ENCODE assay signal across 24 mouse cellular contexts in the genomic region with DNA sequence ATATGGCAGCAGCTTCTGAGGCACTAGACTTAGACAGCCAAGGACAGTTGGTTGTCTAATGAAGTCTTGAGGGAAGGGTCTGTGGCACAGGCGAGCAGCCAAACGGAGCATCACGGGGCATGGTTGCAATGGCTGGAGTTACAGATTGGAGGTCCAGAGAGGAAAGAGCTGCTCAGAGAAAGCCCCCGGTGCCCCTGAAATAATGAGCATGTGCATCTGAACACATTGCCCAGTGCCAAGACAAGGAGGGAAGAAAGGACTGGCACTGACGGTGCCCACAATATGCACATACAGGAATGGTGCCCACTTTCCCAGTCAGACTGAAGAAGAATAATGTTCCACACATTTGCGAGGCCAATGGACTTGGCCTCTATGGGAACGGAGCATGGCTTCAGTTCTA.
A peak's percentile ranks its signal among the peaks of the same experiment; 100 is the strongest.
DNase-seq lines count a peak whose midpoint lies in the region; ATAC-seq and TF ChIP-seq lines count a peak whose summit lies in the region.
"Had no signal": no experiment of that assay in that cellular context is flagged by ENCODE, and none has a peak within 500 bp of the region (broad histone marks: within the 10 kb centered on the region; RNA-seq: fewer than 3 reads in every experiment).

No protein-coding gene starts in this region.

- 0 out of 2 replicates have a peak overlapping the region, but pooled peaks have one; percentile 20 for H3K27ac ChIP-seq in hindbrain, embryonic 15.5 days (replicated peaks)
- no peak overlapping the region for H3K27ac ChIP-seq in hindbrain, embryonic 11.5 days (ENCODE audit: low read depth, low read length)
- no peak overlapping the region for H3K27ac ChIP-seq in midbrain, postnatal 0 days (ENCODE audit: low read depth, low read length)
- H3K27ac ChIP-seq in midbrain, embryonic 11.5 days (ENCODE audit: low read depth, low read length), result no peak overlapping the region
- H3K27ac ChIP-seq in forebrain, embryonic 14.5 days (ENCODE audit: low read depth, low read length), result peak overlapping the region; percentile 85
- H3K27ac ChIP-seq: embryonic facial prominence, embryonic 15.5 days; heart, embryonic 10.5 days; intestine, embryonic 15.5 days; limb, embryonic 12.5 days; liver, embryonic 12.5 days; neural tube, embryonic 12.5 days had no signal

- no peak for TF ChIP-seq CTCF in midbrain, postnatal 0 days (IDR thresholded peaks at IDR 0.05)

- no peak for DNase-seq in hindbrain, embryonic 11.5 days (ENCODE audit: low spot score)
- DNase-seq in midbrain, postnatal 0 days (ENCODE audit: low spot score), result peak; percentile 59
- DNase-seq in midbrain, embryonic 11.5 days (ENCODE audit: low spot score, missing footprints), result no peak
- peak; percentile 72 for DNase-seq in forebrain, embryonic 14.5 days (ENCODE audit: low spot score)
- no peak for DNase-seq in c-Kit-positive CD71-positive TER-119-positive erythroid progenitor cells, embryonic 14.5 days (ENCODE audit: low spot score)
- DNase-seq in right cerebral cortex, postnatal 14 days, result no peak
- DNase-seq: adrenal gland, adult 2 months; B cell, adult 2 months; cerebellum, adult 18-20 months; gastrocnemius, postnatal 10 days; heart, postnatal 4 days; kidney, adult 8-10 months; kidney, postnatal 10 days; lung, adult 18-20 months; lung, postnatal 10 days had no signal

- no peak overlapping the region for H3K4me2 ChIP-seq in hindbrain, embryonic 15.5 days
- H3K4me2 ChIP-seq in hindbrain, embryonic 11.5 days (replicated peaks; ENCODE audit: low read depth, low read length), result no peak overlapping the region
- H3K4me2 ChIP-seq in midbrain, postnatal 0 days (ENCODE audit: low read depth, low read length, poor library complexity, severe bottlenecking), result no peak overlapping the region
- no peak overlapping the region for H3K4me2 ChIP-seq in midbrain, embryonic 11.5 days
- no peak overlapping the region for H3K4me2 ChIP-seq in forebrain, embryonic 14.5 days (ENCODE audit: low read length)
- H3K4me2 ChIP-seq: embryonic facial prominence, embryonic 15.5 days; intestine, embryonic 15.5 days; limb, embryonic 12.5 days; liver, embryonic 12.5 days; neural tube, embryonic 12.5 days had no signal

- H3K4me3 ChIP-seq in hindbrain, embryonic 15.5 days, result no peak overlapping the region
- H3K4me3 ChIP-seq in hindbrain, embryonic 11.5 days (ENCODE audit: low read depth, low read length), result no peak overlapping the region
- H3K4me3 ChIP-seq in midbrain, postnatal 0 days (ENCODE audit: low read depth, low read length), result no peak overlapping the region
- H3K4me3 ChIP-seq in midbrain, embryonic 11.5 days (ENCODE audit: low read depth, low read length), result no peak overlapping the region
- no peak overlapping the region for H3K4me3 ChIP-seq in forebrain, embryonic 14.5 days (ENCODE audit: low read depth, low read length)
- H3K4me3 ChIP-seq: embryonic facial prominence, embryonic 15.5 days; heart, embryonic 10.5 days; intestine, embryonic 15.5 days; limb, embryonic 12.5 days; liver, embryonic 12.5 days; midbrain, embryonic 10.5 days; neural tube, embryonic 12.5 days had no signal

- peak; percentile 32 for ATAC-seq in hindbrain, embryonic 15.5 days (ENCODE audit: low FRiP score, low read depth)
- no peak for ATAC-seq in hindbrain, embryonic 11.5 days (ENCODE audit: low FRiP score)
- ATAC-seq in midbrain, postnatal 0 days (ENCODE audit: low FRiP score), result no peak
- no peak for ATAC-seq in midbrain, embryonic 11.5 days (ENCODE audit: low FRiP score)
- peak; percentile 2; the same call in 1 of the 2 replicates for ATAC-seq in forebrain, embryonic 14.5 days
- ATAC-seq: intestine, embryonic 15.5 days; liver, embryonic 12.5 days had no signal

- no peaks in the 10 kb centered on the region; the same call in 1 of the 2 replicates for H3K27me3 ChIP-seq in hindbrain, embryonic 15.5 days
- no peaks in the 10 kb centered on the region for H3K27me3 ChIP-seq in hindbrain, embryonic 11.5 days (ENCODE audit: control insufficient read depth, insufficient read depth, low read length)
- H3K27me3 ChIP-seq in midbrain, postnatal 0 days (ENCODE audit: insufficient read depth, low read length), result no peaks in the 10 kb centered on the region
- H3K27me3 ChIP-seq in midbrain, embryonic 11.5 days (ENCODE audit: control insufficient read depth, insufficient read depth, low read length), result no peaks in the 10 kb centered on the region
- no peaks in the 10 kb centered on the region for H3K27me3 ChIP-seq in forebrain, embryonic 14.5 days (replicated peaks; ENCODE audit: control insufficient read depth, insufficient read depth, low read length)
- H3K27me3 ChIP-seq: embryonic facial prominence, embryonic 15.5 days; intestine, embryonic 15.5 days; limb, embryonic 12.5 days; liver, embryonic 12.5 days; neural tube, embryonic 12.5 days had no signal

- H3K9ac ChIP-seq in hindbrain, embryonic 15.5 days, result no peak overlapping the region
- no peak overlapping the region for H3K9ac ChIP-seq in hindbrain, embryonic 11.5 days (ENCODE audit: low read depth, low read length)
- H3K9ac ChIP-seq in midbrain, postnatal 0 days (replicated peaks; ENCODE audit: low read length, poor library complexity, severe bottlenecking), result no peak overlapping the region
- H3K9ac ChIP-seq in midbrain, embryonic 11.5 days (ENCODE audit: low read length), result no peak overlapping the region
- H3K9ac ChIP-seq in forebrain, embryonic 14.5 days (ENCODE audit: low read length), result no peak overlapping the region
- H3K9ac ChIP-seq: embryonic facial prominence, embryonic 15.5 days; intestine, embryonic 15.5 days; limb, embryonic 12.5 days; liver, embryonic 12.5 days; neural tube, embryonic 12.5 days had no signal

- peaks cover 48% of the 10 kb centered on the region for H3K4me1 ChIP-seq in hindbrain, embryonic 15.5 days (replicated peaks)
- H3K4me1 ChIP-seq in hindbrain, embryonic 11.5 days (replicated peaks; ENCODE audit: control insufficient read depth, insufficient read depth, low read length), result peaks cover 9% of the 10 kb centered on the region
- peaks cover 19% of the 10 kb centered on the region for H3K4me1 ChIP-seq in midbrain, postnatal 0 days (ENCODE audit: insufficient read depth, low read length)
- peaks cover 12% of the 10 kb centered on the region for H3K4me1 ChIP-seq in midbrain, embryonic 11.5 days (ENCODE audit: control insufficient read depth, insufficient read depth, low read length)
- H3K4me1 ChIP-seq in forebrain, embryonic 14.5 days (ENCODE audit: control insufficient read depth, insufficient read depth, low read length), result peaks cover 52% of the 10 kb centered on the region
- H3K4me1 ChIP-seq: heart, embryonic 10.5 days; intestine, embryonic 15.5 days; limb, embryonic 12.5 days; liver, embryonic 12.5 days had no signal

- H3K36me3 ChIP-seq in hindbrain, embryonic 15.5 days, result no peaks in the 10 kb centered on the region
- H3K36me3 ChIP-seq in hindbrain, embryonic 11.5 days (ENCODE audit: control insufficient read depth, insufficient read depth, low read length), result no peaks in the 10 kb centered on the region
- H3K36me3 ChIP-seq in midbrain, postnatal 0 days (ENCODE audit: insufficient read depth, low read length), result peaks cover 5% of the 10 kb centered on the region; the same call in 1 of the 2 replicates
- no peaks in the 10 kb centered on the region for H3K36me3 ChIP-seq in midbrain, embryonic 11.5 days (ENCODE audit: control insufficient read depth, insufficient read depth, low read length)
- H3K36me3 ChIP-seq in forebrain, embryonic 14.5 days (ENCODE audit: control insufficient read depth, insufficient read depth, low read length), result no peaks in the 10 kb centered on the region
- H3K36me3 ChIP-seq: G1E; heart, embryonic 10.5 days; intestine, embryonic 15.5 days; limb, embryonic 12.5 days; liver, embryonic 12.5 days; midbrain, embryonic 10.5 days; neural tube, embryonic 12.5 days had no signal

- H3K9me3 ChIP-seq in hindbrain, embryonic 15.5 days, result no peaks in the 10 kb centered on the region
- H3K9me3 ChIP-seq in hindbrain, embryonic 11.5 days (ENCODE audit: control insufficient read depth, low read length), result no peaks in the 10 kb centered on the region
- no peaks in the 10 kb centered on the region for H3K9me3 ChIP-seq in midbrain, postnatal 0 days (ENCODE audit: low read length)
- no peaks in the 10 kb centered on the region for H3K9me3 ChIP-seq in midbrain, embryonic 11.5 days (ENCODE audit: control insufficient read depth, low read length)
- H3K9me3 ChIP-seq in forebrain, embryonic 14.5 days (replicated peaks; ENCODE audit: control insufficient read depth, low read length), result no peaks in the 10 kb centered on the region
- H3K9me3 ChIP-seq: embryonic facial prominence, embryonic 15.5 days; G1E; heart, embryonic 10.5 days; intestine, embryonic 15.5 days; limb, embryonic 12.5 days; liver, embryonic 12.5 days; midbrain, embryonic 10.5 days; neural tube, embryonic 12.5 days had no signal

- WGBS in hindbrain, embryonic 15.5 days, result 58% methylated on average over 7 of the region's 7 CpGs
- 87% methylated on average over 7 of the region's 7 CpGs for WGBS in hindbrain, embryonic 11.5 days
- 70% methylated on average over 7 of the region's 7 CpGs for WGBS in midbrain, postnatal 0 days
- 92% methylated on average over 7 of the region's 7 CpGs for WGBS in midbrain, embryonic 11.5 days
- 43% methylated on average over 7 of the region's 7 CpGs for WGBS in forebrain, embryonic 14.5 days

Comparison
In these comparisons a context has a peak if more than half of its experiments do, and no peak if none do; other contexts are left out.
1. ATAC-seq: peak in hindbrain, embryonic 15.5 days (single experiment) and forebrain, embryonic 14.5 days (single experiment); none in hindbrain, embryonic 11.5 days (single experiment), midbrain, postnatal 0 days (single experiment) and midbrain, embryonic 11.5 days (single experiment).
2. H3K27ac ChIP-seq: peak in hindbrain, embryonic 15.5 days (single experiment) and forebrain, embryonic 14.5 days (single experiment); none in hindbrain, embryonic 11.5 days (single experiment), midbrain, postnatal 0 days (single experiment) and midbrain, embryonic 11.5 days (single experiment).
3. DNase-seq: peak in midbrain, postnatal 0 days (single experiment) and forebrain, embryonic 14.5 days (single experiment); none in hindbrain, embryonic 11.5 days (single experiment), midbrain, embryonic 11.5 days (single experiment), c-Kit-positive CD71-positive TER-119-positive erythroid progenitor cells, embryonic 14.5 days (single experiment) and right cerebral cortex, postnatal 14 days (single experiment).